Mouse (Mus musculus): Measurements from ENCODE around the gene Klrb1f.
"Not testable (repeated sequence)": the region's sequence is repeated elsewhere in the genome, so short reads cannot be mapped to it uniquely, and the experiment has no call there.

Gene Klrb1f

DNA sequence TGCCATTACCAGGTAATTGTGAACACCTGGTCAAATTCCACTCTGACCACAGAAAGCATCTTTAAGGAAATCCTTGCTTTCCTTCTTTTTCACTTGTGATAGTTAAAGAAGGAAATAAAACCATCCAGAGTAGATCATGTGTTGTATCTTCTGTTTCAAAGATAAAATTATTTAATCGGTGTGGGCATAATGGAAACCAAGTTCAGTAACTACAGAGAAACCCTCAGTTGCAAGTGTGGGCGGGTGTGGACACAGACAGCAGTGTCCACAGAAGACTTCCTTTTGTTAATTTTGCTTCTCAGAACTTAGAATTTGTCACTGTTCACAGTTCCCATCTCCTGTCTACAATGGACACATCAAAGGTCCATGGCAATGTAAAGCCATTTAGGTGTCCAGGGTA lies at the start of gene Klrb1f:
Gene Klrb1f, plus strand, starts transcription at position 301 of the 400 bp plus-strand sequence.
- DNase-seq, result no peak

DNA sequence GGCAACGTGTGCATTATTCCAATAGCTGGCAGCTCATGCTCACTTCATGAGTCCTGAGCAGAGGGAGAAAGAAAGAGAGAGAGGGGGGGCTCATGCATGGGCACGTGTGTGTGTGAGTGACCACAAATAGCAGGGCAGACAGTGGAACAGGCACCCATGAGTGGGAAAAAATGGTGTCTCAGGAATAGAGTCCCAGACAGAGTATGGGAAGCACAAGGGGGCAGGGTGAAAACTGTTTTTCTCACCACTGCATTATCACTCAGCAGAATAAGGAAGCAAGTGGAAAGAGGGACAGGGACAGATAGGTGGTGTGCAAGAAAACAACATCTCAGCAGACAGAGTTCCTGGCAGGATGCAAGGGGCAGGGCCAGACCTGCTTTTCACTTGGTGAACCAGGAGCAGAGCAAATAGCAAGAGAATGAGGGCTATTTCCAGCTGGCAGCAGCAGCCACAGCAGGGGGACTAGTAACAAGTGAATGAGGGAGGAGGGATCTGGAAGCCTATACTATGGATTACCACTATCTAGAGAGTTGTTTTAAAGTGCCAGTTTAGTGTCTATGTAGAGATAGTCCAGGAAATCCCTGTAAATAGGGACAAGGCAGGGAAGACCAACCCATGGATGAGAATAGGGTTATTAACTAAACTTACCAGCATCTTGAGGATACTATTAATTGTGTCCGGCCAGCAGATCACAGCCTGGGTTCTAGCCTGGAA lies 49.5 kb upstream of the Klrb1f start:
- DNase-seq, result no peak

DNA sequence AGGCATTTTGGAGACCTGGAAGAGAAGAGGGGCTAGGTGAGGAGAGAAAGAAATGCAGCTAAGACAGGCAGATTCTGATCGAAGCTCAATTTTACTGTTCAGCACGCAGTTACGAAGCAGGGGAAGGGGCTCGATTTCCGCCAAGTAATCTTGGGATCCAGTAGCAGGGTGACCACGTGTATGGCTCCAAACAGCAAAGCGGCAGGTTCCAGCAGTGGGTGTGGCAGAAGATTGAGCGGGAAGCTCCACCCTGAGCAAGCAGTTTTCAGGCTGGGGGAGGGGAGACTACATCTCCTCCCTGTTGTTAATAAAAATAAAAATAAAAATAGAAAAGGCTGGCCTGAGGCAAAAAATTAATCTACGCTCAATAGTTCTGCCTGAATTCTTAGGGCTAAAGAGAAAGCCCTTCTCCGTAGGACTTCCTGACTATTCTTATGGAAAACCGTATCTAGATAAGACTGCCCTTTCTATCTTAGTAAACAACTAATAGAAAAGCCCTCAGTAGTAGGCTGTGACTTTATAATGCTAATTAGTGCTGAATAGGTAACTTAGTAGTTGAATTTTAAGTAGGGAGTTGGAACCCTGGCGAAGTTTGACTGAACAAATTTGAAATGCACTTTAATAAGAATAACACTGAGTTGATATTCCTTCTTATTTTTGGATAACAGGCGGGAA lies 48.8 kb upstream of the Klrb1f start:
- peak in 1 of 2 experiments; percentile 31 for DNase-seq

DNA sequence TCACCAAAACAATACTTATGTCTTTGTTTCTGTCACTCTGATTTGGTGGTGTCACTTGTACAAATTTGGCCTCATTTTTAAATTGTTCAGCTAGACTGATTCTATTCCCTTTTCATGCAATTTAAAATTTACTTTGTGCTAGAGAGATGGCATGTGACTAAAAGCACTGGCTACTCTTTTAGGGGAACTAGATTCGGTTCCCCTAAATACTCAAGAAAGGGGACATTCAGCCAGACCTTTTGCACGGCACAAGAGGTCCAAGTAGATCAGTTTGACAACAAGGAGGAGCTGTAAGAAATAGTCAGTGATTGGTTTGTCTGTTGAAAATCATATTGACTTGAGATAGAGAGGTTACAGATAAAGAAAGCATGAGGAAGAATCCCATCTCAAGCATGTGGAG lies 44.3 kb upstream of the Klrb1f start:
- DNase-seq, result no peak

DNA sequence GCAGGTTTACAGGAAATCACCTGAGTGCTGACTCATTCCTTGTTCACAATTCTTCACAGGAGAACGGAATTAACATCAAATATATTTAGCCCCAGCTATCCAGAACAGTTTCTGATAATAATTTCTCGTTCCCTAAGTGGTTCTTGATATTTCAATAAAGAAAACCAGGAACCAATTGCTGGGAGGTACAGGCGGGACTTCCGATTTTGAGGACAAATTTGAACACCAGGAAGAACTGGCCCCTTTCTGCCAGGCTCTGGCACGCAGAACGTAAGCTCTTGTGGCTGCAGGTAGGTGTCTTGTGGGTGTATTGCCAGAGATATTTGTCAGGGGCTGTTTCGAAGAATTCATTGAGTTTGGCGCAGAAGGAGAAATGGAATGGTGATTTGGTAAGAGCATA lies 37.1 kb upstream of the Klrb1f start:
- no peak for DNase-seq

DNA sequence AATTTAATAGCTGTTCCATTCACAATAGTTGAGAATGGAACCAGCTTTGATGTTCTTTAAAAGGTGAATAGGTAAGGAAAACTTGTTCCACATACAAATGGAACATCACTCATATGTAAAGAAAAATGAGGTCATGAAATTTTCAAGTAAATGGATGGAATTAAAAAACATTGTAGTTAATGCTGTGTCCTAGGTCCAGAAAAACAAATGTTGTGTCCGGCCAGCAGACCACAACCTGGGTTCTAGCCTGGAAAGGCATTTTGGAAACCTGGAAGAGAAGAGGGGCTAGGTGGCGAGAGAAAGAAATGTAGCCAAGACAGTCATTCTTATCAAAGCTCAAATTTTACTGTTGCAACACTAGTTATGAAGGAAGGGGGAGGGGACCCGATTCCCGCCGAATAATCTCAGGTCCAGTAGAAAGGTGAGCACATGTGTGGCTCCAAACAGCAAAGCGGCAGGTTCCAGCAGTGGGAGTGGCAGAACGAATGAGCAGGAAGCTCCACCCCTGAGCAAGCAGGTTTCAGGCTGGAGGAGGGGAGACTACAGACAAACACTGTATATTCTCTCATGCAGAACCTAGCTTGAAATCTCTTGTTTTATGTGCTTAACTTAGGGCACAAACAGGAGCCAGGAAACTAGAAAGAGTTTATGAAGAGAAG lies 35.7 kb upstream of the Klrb1f start:
- not testable (repeated sequence) for DNase-seq

DNA sequence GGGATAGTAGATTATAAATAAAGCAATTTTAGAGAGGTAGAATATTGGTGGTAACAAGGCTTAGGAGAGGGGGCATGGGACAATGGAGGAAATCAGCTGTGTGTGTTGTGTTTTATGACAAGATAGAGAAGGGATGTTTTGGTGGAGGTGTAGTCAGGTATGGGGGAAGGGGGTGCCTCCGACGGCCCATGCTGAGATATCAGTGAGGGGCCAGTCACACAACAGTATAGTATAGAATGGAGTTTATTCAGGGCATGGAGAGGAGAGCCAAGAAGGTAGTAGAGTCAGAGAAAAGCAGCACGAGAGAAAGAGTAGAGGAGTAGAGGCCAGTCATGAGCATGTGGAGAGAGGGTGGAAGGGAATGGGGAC lies 35.2 kb upstream of the Klrb1f start:
- no peak for DNase-seq

DNA sequence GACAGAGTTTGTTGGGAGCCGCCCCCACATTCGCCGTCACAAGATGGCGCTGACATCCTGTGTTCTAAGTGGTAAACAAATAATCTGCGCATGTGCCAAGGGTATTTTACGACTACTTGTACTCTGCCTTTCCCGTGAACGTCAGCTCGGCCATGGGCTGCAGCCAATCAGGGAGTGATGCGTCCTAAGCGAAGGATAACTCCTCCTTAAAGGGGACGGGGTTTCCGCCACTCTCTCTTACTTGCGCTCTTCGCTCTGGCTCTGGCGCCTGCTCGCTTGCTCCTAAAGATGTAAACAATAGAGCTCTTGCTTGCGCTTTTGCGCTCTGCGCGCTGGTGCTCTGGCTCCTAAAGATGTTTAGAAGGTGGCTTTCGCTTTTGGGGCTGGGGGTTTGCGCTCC lies 33.7 kb upstream of the Klrb1f start:
- not testable (repeated sequence) for DNase-seq

DNA sequence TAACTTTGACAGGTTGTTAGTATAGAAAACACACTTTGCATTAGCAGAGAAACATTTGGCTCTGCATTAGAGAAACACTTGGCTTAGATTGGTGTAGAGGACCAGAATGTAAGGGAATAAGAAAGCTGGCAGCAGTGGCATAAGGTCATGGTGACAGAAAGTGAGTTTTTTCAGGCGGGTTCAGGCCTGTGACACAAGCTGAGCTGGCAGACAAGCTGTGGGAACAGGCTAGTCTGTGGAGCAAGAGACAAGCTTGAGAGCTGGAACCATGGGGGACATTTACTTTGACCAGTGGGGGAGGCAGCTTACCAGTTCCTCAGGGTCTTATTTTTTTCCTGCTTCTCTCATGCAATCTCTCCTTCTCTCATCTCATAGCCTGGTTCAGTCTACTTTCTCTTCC lies 32.7 kb upstream of the Klrb1f start:
- no peak for DNase-seq

DNA sequence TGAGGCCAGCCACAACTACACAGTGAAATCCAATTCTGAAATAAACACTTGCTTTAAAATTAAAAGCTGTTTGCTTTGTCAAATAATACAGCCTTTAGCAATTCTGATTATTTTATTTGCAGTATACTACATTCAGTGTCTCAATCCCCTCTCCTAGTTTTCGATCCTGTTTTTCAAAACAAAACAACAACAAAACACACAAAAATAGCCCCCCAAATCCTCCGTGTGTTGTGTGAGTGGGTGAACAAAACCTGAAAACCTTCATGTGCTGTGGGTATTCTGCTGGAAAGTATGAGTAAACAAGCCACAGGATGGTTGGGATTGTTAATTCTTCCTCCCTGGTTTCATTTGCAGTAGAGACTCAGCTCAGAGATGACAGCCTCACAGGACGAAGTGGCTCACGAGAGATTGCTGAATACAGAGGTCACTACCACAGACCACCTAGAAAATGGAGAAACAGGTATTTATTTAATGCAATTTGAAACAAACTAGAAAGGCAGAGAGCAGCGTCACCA lies 31.9 kb upstream of the Klrb1f start:
- DNase-seq, result no peak

DNA sequence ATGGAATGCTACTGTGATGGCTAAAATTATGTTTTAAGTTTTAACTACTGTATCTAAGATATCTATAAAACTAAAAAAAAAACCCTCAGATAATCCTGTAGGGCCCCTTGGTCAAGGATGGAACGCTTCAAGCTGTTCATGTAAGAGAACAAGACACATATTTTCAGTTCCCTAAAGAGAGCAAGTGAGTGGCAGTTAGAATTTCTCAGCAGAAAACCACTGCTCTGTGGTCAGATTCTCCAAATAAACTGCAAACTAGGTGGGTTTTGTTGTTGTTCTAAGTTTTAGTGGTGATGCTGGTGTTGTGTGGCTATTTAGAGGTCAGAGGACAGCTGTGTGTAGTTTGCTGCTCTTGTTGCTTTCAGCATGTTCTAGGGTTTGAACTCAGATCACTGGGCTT lies 31.3 kb upstream of the Klrb1f start:
- DNase-seq, result no peak

DNA sequence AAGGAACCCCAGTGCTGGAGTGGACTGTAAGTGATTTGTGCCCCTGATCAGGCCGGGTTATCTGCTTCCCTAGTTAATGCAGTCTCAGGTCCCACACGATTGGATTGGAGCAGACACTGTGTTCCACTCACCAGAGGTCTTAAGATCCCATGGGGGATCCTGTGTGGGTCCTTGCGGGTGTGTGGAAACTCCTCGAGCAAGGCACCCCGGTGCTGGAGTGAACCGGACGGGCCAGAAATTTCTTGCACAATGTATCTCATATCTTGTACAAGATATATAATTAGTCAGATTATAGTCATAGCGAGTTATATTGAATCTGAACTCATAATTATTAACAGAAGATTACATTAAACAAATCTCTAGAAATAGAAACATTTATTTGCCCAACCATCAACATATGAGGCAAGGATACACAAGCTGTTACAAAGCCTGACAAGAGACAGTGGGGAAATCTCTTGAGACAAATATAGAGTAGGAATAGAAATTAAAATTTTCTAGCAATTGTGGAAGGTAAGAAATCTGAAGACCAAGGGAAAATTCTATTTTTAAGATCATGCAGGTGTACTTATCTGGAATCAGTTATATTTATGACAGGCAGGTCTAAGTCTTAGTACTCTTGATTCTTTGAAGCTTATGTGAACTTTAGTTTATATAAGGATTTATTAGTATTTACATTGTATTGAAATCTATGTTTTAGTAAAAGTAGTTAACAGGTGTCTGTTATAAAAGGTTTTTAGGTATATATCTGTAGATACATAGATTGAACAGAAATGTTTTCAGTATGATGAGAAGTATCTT lies 18.1 kb upstream of the Klrb1f start:
- no peak for DNase-seq

DNA sequence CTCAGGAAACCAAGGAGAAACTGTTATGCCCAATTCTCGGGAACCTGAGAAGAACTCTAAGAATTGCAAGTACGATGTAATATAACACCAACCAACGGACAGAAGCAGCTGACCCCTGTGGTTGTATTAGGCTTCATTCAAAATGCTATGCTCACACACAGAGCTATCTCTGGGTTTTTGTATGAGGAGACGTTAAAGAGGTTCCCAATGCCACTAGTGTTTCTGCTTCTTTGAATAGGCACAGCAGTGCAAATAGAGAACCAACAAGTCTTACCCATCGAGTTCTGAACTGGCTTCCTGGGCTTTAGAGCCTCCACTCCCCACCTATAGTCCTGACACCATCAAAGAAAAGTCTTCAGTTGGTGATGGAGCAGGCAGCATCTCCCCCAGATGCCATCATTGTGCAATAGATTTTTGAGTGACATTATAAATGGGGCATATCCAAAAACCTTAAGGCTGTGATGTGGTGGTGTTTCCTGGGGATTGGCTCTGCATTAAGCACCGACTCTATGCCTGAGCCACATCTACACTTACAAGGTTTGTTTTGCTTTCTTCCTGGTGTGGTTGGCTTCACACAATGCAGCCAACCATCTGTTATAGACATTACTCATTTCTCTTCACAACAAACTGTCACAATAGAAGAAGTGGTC lies 15.4 kb upstream of the Klrb1f start:
- no peak for DNase-seq

DNA sequence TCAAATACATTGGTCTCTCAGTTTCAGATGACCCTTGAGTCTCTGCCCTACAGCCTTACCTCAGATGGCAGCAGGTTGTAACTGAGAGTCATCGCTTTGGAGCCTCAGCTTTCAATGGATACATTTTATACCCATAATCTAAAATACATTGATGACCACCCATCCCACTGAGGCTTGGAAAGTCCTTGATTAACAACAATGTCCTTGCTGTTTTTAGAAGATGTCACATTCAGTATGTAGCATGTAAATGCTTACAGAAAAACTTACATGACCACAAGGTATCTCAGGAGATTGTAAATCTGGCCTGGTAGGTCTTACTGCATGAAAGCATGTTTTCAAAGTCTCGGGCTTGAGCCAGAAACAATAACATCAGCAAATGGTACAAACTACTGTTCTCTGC lies 14.7 kb upstream of the Klrb1f start:
- no peak for DNase-seq

DNA sequence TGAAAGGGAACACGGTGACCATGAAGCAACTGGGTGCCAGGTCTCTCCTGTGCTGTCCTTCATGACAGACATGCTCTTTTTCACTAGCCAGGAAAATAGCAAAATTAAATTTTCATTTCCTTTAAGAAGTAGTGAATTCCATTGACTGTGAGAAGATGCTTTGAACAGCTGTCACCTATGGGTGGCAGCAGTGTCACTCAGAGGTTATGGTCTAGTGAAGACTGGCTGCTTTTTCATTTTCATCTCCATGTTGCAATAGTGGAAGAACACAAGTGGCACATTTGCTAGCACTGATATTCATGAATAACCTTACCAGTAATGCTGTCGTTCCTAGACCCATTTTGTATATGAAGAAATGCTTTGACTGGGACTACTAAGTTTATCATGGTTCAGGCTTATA lies 12.3 kb upstream of the Klrb1f start:
- DNase-seq, result peak in 1 of 2 experiments; percentile 20

DNA sequence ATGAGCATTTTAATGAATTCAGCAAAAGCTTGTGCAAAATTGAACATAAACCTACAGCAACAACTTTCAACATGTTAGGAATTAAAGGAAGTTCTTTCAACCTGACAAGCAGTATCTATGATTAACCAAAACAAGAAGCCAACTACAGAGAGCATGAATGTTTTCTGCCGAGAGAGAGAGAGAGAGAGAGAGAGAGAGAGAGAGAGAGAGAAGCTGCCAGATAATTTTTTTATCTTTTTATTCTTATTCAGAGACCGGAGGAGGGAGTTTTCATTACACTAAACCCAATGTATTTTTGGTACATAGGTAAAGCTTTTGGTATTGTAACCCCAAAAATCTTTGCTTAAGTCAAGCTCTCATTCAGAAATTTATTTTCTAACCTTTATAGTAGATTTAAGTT lies 10.7 kb upstream of the Klrb1f start:
- no peak for DNase-seq

DNA sequence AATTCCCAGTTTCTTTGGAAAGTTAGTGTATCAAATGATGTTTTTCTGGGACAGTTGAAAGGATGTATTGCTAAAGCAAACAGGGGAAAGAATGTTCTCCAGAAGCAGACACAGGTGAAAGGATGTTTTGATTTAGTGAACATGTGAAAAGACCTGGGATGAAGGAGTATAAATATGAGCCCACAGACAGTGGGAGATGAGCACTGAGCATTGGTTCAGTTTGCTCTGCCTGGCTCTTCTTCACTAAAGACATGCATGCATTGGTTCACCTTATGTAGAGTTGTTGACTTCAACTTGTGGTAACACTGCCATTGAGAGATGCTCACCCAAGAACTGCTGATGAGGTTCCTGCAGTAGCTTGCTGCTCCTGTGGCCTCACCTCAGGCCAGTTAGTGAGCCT lies 9.4 kb upstream of the Klrb1f start:
- DNase-seq, result no peak

DNA sequence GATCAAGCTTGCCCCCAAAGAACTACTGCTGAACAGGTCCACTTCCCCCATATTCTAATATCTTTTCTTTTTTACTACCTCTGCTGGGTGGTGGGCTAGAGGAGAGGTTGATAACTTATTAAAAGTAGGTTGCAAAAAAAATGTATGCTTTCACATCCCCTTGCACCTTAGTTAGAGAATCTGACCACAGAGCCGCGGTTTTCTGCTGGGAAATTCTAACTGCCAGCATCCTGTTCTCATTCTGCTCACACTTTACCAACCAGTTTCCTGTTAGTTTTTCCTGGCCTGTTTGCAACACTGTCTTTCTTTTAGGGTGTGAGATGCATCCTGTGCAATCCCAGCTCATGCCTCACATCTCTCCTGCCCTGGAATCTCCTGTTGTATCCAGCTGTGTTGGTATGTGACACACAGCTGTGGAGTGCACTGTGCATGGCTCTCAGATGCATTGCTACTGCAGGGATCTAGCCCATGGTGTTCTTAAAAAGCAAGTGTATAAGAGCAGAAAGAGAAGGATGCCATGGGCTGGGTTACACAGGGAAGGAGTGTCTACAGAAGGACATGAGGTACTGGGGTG lies 8.7 kb upstream of the Klrb1f start:
- DNase-seq, result no peak

DNA sequence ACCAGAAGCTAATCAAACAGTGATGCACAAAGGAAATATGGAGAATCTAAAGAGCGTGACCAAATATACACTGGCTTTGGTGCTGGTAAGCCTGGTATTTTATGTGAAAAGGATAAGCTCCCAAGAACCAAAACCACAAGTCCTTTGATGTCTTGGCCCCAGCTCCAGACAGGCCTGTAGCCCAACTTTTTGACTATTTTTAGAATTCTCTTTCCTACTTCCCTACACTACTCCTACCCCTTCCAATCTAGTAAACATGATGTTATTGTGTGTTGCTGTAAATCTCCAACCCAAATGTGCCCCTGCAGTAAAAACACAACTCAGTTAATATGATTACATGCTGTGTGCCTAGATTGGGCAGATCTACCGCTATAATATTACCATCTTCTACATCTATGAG lies 4.2 kb upstream of the Klrb1f start:
- no peak for DNase-seq

DNA sequence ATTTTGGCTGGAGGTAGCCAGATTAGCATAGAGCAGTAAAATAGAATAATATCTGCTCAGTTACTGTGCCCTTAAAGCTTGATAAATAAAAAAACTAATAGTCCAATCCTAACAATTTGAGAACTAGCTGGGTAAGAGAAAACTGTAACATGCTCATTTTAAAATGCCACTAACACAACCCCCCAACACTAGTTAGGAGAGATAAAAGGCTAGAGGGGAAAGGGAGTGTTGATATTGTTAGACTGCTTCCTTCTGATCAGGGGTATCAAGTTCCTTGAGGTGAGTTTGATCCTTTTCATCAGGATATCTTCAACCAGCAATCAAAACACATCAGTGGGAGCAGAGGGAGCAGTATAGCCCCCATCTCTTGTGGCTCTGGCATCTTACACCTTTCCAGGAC lies 3.2 kb upstream of the Klrb1f start:
- no peak for DNase-seq

DNA sequence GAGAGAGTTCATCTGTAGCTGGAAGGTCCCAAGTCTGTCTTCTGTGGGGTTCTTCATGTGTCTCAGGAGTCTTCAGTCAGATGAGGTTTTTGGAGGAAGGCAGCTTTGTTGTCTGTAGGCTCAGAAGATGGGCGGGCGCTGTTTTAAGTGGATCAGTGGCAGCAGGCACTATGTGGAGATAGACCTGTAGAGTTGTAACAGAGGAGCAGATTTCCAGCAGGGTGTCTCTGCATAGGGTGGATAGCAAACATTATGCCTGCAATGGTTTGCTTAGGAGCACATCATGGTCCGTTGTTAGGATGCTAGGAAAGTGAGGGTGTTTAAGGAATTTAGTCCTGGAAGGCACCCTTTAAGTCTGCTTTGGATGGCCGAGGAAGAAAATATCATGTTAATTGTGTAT lies 2.7 kb downstream of the Klrb1f start:
- no peak for DNase-seq

DNA sequence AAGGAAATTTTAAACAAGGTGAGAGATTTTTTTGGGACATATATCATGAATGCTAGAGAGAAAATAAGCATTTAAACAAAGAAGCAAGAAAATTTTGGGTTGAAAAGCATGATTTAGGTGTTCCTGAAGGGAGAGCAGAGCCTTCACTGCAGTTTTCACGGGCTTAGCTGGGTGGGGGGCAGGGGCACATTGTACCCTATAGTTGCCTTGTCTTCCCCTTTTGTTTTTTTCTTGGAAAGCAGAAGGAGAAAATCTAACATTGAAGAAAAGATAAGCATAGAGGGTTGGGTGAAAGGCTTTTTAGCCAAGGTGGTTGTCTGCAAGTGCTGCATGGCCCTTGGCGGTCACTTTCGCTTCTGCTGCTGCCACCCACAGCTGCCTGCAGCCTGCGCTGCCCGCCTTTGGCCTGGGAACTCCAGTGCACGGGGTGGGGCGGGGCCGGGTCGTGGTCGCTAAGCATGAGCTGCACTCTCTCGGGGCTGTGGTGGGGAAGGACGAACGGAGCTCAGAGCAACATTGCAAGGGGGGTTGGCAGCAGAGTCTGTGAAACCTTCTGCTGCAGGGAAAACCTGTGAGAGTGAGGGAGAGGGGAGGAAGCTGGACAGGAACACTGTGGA lies 3.3 kb downstream of the Klrb1f start:
- DNase-seq, result peak; percentile 63 to 75

Data from lung, adult 18-20 months (tissue).